Comparison of ENCODE assay signal across 24 mouse cellular contexts in the genomic region with DNA sequence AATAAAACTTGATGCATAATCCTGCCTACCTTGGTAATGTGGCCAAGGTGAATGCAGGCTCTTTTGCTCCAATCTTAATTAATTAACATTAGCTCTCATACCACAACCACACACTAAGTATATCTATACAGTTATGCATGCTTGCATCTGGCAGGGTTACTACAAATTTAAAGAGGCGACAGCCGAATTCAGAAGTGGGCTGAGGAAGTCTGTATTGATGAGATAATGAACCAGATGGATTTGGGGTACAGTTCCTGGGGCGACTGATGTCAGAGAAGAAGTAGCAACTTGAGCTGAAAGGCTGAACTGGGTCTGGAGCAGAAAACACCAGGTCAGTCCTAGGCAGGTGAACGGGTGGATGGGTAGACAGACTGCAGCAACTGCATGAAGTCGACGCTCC. TPM values are rescaled to one million over a fixed set of nuclear protein-coding genes. Genes with fewer than 3 reads are reported as not detected.
"Had no signal": no experiment of that assay in that cellular context is flagged by ENCODE, and none has a peak within 500 bp of the region (broad histone marks: within the 10 kb centered on the region; RNA-seq: fewer than 3 reads in every experiment).

No protein-coding gene starts in this region.

- H3K4me2 ChIP-seq: liver, embryonic 15.5 days; lung, embryonic 15.5 days; midbrain, embryonic 12.5 days; neural tube, embryonic 13.5 days; neural tube, embryonic 15.5 days; stomach, embryonic 15.5 days had no signal

- H3K27me3 ChIP-seq: liver, embryonic 15.5 days; lung, embryonic 15.5 days; midbrain, embryonic 12.5 days; neural tube, embryonic 13.5 days; neural tube, embryonic 15.5 days; stomach, embryonic 15.5 days had no signal

- H3K9me3 ChIP-seq: liver, embryonic 15.5 days; lung, embryonic 15.5 days; midbrain, embryonic 10.5 days; midbrain, embryonic 12.5 days; neural tube, embryonic 13.5 days; neural tube, embryonic 15.5 days; stomach, embryonic 15.5 days had no signal

- H3K36me3 ChIP-seq: liver, embryonic 15.5 days; lung, embryonic 15.5 days; midbrain, embryonic 10.5 days; midbrain, embryonic 12.5 days; neural tube, embryonic 13.5 days; neural tube, embryonic 15.5 days; stomach, embryonic 15.5 days had no signal

- H3K4me3 ChIP-seq: liver, embryonic 15.5 days; lung, embryonic 15.5 days; midbrain, embryonic 10.5 days; midbrain, embryonic 12.5 days; myocyte; neural tube, embryonic 13.5 days; neural tube, embryonic 15.5 days; stomach, embryonic 15.5 days had no signal

- ATAC-seq: liver, postnatal 0 days; lung, postnatal 0 days; midbrain, embryonic 16.5 days had no signal

- H3K4me1 ChIP-seq: liver, embryonic 15.5 days; lung, embryonic 15.5 days; stomach, embryonic 15.5 days had no signal

- H3K27ac ChIP-seq: liver, embryonic 15.5 days; lung, embryonic 15.5 days; macrophage; midbrain, embryonic 10.5 days; midbrain, embryonic 12.5 days; neural tube, embryonic 13.5 days; neural tube, embryonic 15.5 days; stomach, embryonic 15.5 days; stomach, postnatal 0 days had no signal

- H3K9ac ChIP-seq: liver, embryonic 15.5 days; liver, postnatal 0 days; lung, embryonic 15.5 days; midbrain, embryonic 12.5 days; neural tube, embryonic 13.5 days; neural tube, embryonic 15.5 days; stomach, embryonic 15.5 days had no signal

- DNase-seq: liver, postnatal 0 days; lung, adult 2 months; lung, postnatal 14 days; lung, postnatal 36 days; midbrain, embryonic 14.5 days; retina, postnatal 1 day; right cerebral cortex, adult 18-20 months; right cerebral cortex, postnatal 25 days; thymus, adult 2 months; thymus, postnatal 36 days had no signal

RNA-seq across cellular contexts. Expression of gene Ccdc182, which starts 11.9 kb away (rescaled TPM):
- total RNA-seq: megakaryocyte-erythroid progenitor cell, adult 5-6 weeks had no signal
- polyA plus RNA-seq: liver, embryonic 15.5 days; liver, postnatal 0 days; lung, adult 2 months; lung, postnatal 0 days; macrophage; midbrain, embryonic 16.5 days; myocyte; spleen, adult 2 months; stomach, embryonic 15.5 days; stomach, postnatal 0 days; thymus, adult 2 months had no signal
